Mouse (Mus musculus) midbrain, embryonic 15.5 days (tissue): ENCODE data around the gene Tcte2. TPM values are rescaled to one million over a fixed set of nuclear protein-coding genes. Genes with fewer than 3 reads are reported as not detected.
A peak's percentile ranks its signal among the peaks of the same experiment; 100 is the strongest.

Source experiments
- ATAC-seq: fragments of 200-750 bp; cut with Nextera tagmentation; replicated peaks from 2 replicates; pipeline ENCODE4 v1.8.0; 2017; ENCODE audit warnings: moderate TSS enrichment
- H3K27ac ChIP-seq: fragments of 300-500 bp; sonication (generic); 2 replicates; pipeline ENCODE4 v1.5.1; 2015; ENCODE audit warnings: mild to moderate bottlenecking, inconsistent platforms
- H3K27me3 ChIP-seq: fragments of 300-500 bp; sonication (generic); replicated peaks from 2 replicates; pipeline ENCODE4 v1.6.1; 2015; ENCODE audit warnings: inconsistent platforms
- H3K36me3 ChIP-seq: fragments of 300-500 bp; sonication (generic); replicated peaks from 2 replicates; pipeline ENCODE4 v1.6.1; 2015; ENCODE audit warnings: inconsistent platforms
- H3K4me1 ChIP-seq: fragments of 300-500 bp; sonication (generic); 2 replicates; pipeline ENCODE4 v1.6.1; 2015; ENCODE audit warnings: inconsistent platforms
- H3K4me2 ChIP-seq: fragments of 300-500 bp; sonication (generic); 2 replicates; pipeline ENCODE4 v1.6.1; 2015; ENCODE audit warnings: inconsistent platforms, mild to moderate bottlenecking, moderate library complexity
- H3K4me3 ChIP-seq: fragments of 300-500 bp; sonication (generic); 2 replicates; pipeline ENCODE4 v1.5.1; 2015; ENCODE audit warnings: mild to moderate bottlenecking, inconsistent platforms
- H3K9ac ChIP-seq: fragments of 300-500 bp; sonication (generic); 2 replicates; pipeline ENCODE4 v1.6.1; 2015; ENCODE audit warnings: mild to moderate bottlenecking, inconsistent platforms
- H3K9me3 ChIP-seq: fragments of 300-500 bp; sonication (generic); 2 replicates; pipeline ENCODE4 v1.6.1; 2016; ENCODE audit warnings: inconsistent platforms
- WGBS: fragments of 180-500 bp; shearing (Covaris S2); methylation state at CpG from one replicate; pipeline ENCODE4 v1.1.7; 2015; ENCODE audit warnings: mixed read lengths; 5-methylcytosine and 5-hydroxymethylcytosine counted together
- polyA plus RNA-seq: library from polyadenylated mRNA; unstranded; fragments of >200 nt; fragmentation: Nextera tagmentation; extraction: Ambion mirVana; gene quantifications from 2 replicates; pipeline ENCODE4 v1.2.1, GENCODE M21; 2015

The Tcte2 gene
- polyA plus RNA-seq, 1 experiment from 2014 or later, result 22.8 TPM

DNA sequence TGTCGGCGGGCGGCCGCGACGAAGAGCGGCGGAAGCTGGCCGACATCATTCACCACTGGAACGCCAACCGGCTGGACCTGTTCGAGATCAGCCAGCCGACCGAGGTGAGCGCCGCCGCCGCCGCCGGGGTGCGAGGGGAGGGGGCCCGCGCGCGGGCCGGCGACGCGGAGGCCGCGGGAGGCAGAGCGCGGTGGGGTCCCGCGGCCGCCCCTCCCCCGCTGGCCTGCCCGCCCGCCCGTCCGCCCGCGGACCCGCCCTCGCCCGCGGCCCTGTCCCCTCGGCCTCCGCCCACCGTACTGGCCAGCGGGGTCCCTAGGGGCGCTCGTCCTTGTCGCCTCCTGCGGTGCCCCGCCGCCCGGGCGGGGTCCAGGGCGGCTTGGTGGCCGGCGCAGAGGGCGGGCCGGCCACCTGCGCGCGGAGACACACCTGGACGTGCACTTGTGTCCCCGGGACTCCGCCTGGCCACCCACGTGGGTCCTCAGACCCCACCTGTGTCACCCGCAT, 898 bp downstream of the Tcte2 start:
- H3K27ac ChIP-seq, result peak overlapping the region; percentile 100
- no peaks in the 10 kb centered on the region for H3K36me3 ChIP-seq
- no peaks in the 10 kb centered on the region for H3K27me3 ChIP-seq
- H3K9me3 ChIP-seq, result no peaks in the 10 kb centered on the region
- peak overlapping the region; percentile 96 for H3K9ac ChIP-seq
- H3K4me1 ChIP-seq, result peaks cover 41% of the 10 kb centered on the region
- peak overlapping the region; percentile 96 for H3K4me3 ChIP-seq
- under 1% methylated on average over 45 of the region's 72 CpGs for WGBS
- H3K4me2 ChIP-seq, result peak overlapping the region; percentile 78
- ATAC-seq, result peak; percentile 68

DNA sequence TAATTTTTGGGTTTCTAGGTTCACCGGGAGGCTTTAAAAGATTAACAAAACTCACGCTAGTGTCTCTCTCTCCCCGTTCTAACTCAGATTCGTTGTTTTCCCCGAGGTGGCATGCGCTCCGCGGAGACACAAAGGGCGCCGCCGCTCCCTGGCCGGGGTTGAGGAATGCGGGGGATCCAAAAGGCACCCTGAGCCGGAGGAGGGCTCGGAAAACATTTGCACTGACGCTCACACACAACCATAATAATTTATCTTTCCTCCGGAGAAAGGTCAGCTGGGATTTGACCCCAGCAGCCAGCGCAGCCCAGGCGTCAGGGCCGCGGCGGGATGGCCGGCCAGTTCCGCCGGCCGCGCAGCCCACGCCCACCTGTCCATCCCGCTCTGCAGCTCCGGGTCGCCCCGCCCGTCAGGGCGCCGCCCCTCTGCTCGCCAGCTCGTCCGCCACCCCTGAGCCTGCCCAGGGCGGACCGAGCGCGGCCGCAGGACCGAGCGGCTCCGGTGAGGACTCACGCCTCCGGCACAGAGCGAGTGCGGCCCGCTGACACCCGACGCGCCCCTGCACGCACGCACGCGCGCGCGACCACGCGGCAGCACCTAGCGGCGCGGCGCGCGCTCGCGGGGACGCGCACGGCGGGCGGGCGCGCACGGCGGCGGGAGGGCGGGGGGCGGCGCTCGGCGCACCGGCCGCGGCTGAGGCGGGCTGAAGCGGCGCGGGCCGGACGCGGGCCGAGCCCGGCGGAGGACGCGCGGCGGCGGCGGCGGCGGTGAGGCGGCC, 1.6 kb downstream of the Tcte2 start, which contains the start of gene Afdn:
Afdn (plus strand) TSS at position 687 of the 775 bp plus-strand sequence.
- ATAC-seq, result peak; percentile 92
- no peaks in the 10 kb centered on the region for H3K9me3 ChIP-seq
- H3K27me3 ChIP-seq, result no peaks in the 10 kb centered on the region
- peak within 1 kb of the TSS; percentile 96 for H3K9ac ChIP-seq
- H3K4me2 ChIP-seq, result peak within 1 kb of the TSS; percentile 78
- H3K4me1 ChIP-seq, result peaks cover 41% of the 10 kb centered on the region
- peak within 1 kb of the TSS; percentile 96 for H3K4me3 ChIP-seq
- no peaks in the 10 kb centered on the region for H3K36me3 ChIP-seq
- WGBS, result 1% methylated on average over 90 of the region's 108 CpGs
- H3K27ac ChIP-seq, result peak within 1 kb of the TSS; percentile 100

DNA sequence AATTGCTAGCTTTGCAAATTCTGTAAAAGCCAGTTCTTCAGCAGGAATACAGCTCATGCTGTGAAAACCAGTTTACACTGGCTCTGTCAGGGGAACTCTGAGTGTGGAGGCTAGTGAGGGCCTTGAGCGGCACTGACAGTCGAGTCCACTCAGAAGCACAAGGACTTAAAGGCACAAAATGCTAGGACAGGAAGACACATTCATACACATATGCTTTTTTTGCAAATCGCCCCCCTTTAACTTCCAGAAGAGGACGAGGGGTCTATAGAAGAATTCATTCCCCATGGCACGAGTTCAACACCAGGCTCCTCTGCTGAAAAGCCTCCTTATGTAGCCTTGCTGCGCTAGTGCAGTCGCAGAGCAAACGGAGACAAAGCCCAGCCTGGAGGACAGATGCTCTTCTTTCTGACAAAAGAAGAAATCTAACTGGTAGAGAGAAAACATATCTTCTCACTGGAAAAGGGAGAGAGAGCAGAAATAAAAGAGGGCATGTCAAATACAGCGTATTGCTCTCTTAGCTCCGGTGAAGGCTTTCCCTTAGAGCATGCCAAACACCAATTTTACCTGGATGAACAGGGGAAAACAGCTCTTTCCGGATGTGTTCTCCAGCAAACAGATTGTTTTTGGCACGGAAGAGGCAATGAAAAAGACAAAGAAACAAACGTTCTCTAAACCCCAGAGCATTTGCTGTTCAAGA, 2.3 kb downstream of the Tcte2 start:
- H3K27ac ChIP-seq, result peak overlapping the region; percentile 100
- 4% methylated on average over 13 of the region's 13 CpGs for WGBS
- no peaks in the 10 kb centered on the region for H3K27me3 ChIP-seq
- H3K9ac ChIP-seq, result peak overlapping the region; percentile 96
- peak overlapping the region; percentile 96 for H3K4me3 ChIP-seq
- ATAC-seq, result no peak; the same call in 1 of the 2 replicates
- peak overlapping the region; percentile 78 for H3K4me2 ChIP-seq
- H3K36me3 ChIP-seq, result no peaks in the 10 kb centered on the region
- H3K9me3 ChIP-seq, result no peaks in the 10 kb centered on the region
- H3K4me1 ChIP-seq, result peaks cover 37% of the 10 kb centered on the region

DNA sequence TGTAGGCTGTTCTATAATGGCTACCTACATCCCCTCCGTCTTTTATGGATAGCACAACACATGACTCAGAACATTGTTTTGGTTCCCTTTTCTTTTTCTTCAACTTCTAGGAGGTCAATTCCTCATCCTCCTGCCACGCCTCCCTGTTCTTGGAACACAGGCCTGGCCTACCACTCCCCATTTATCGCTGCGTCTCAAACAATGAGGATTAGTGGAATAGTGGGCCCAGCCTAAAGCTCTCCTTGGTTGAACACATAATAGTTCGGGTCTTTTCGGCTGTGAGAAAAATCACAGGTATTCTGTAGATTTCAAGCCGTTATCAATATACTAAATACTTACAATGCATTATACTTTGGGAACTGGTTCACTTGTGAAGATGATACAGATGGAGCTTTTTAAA, 3.0 kb downstream of the Tcte2 start:
- H3K27ac ChIP-seq, result peak overlapping the region; percentile 100
- no peaks in the 10 kb centered on the region for H3K9me3 ChIP-seq
- peak overlapping the region; percentile 78 for H3K4me2 ChIP-seq
- WGBS, result 18% methylated on average over 7 of the region's 7 CpGs
- no peaks in the 10 kb centered on the region for H3K27me3 ChIP-seq
- H3K9ac ChIP-seq, result peak overlapping the region; percentile 96
- H3K36me3 ChIP-seq, result no peaks in the 10 kb centered on the region
- H3K4me3 ChIP-seq, result peak overlapping the region; percentile 96
- peaks cover 34% of the 10 kb centered on the region for H3K4me1 ChIP-seq
- ATAC-seq, result no peak

DNA sequence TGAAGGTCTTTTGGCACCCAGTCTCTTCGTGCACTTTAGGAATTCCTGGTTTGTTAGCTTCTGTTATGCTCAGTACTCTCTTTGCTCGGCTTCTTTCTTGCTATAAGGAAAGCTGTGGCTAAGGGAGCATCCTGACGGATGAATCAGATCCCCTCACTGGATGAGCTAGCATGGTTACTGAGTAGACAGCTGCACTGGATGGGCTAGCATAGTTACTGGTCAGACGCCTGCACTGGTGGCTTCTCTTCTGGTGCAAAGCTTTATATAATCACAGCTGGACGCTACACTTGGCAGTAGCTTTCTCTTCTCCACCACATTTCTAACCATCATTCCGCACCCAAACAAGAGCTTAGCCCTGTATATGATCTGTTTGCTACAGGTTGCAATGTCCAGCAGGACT, 6.7 kb downstream of the Tcte2 start:
- Histone ChIP-seq H3K27ac (no peak overlapping the region), H3K36me3 (no peaks in the 10 kb centered on the region), H3K9me3 (no peaks in the 10 kb centered on the region), H3K27me3 (no peaks in the 10 kb centered on the region), H3K4me2 (no peak overlapping the region), H3K4me3 (no peak overlapping the region), H3K9ac (no peak overlapping the region), H3K4me1 (peaks cover 30% of the 10 kb centered on the region)
- no peak for ATAC-seq
- 75% methylated on average over 6 of the region's 6 CpGs for WGBS

DNA sequence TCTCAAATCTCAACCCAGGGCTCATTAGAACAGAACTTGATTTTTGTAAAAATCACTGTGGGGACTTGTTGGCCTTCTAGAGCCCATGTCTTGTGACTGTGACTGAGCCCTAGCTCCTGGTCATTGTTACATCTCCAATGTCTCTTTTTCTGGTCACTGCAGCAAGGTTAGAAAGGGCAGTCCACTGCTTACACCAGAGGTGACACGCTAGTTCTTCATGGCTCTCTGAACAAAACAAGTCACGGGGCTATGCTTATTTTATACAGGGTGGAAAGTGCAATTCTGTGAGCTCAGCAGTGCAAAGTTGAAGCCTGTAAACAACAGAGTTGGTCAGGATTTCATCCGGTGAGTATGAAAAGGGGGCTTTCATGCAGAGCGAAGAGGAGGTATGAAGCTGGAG, 7.7 kb downstream of the Tcte2 start:
- no peak overlapping the region for H3K4me2 ChIP-seq

DNA sequence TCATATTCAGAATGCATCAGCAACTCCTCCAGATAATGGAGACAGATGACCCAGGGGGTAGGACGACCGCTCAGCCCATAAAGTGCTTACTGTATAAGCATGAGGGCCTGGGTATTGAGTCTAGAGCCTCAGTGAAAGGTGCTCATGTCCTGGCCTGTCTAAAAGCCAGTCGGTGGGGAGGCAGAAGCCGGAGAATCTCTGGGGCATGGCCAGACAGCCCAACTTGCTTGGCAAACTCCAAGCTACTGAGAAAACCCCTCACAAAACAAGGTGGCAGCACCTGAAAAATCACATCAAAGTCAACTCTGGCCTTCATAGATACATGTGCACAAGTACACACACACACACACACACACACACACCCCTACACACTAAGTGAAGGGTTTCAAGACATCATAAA, 12.6 kb downstream of the Tcte2 start:
- ATAC-seq, result no peak
- no peak overlapping the region for H3K9ac ChIP-seq
- H3K4me1 ChIP-seq, result peaks cover 24% of the 10 kb centered on the region
- no peaks in the 10 kb centered on the region for H3K9me3 ChIP-seq
- no peak overlapping the region for H3K27ac ChIP-seq
- no peaks in the 10 kb centered on the region for H3K36me3 ChIP-seq
- H3K4me2 ChIP-seq, result no peak overlapping the region
- H3K4me3 ChIP-seq, result no peak overlapping the region
- H3K27me3 ChIP-seq, result no peaks in the 10 kb centered on the region
- WGBS, result 92% methylated on average over 4 of the region's 4 CpGs

More for the DNA sequence above, 7.7 kb downstream of the Tcte2 start:
- Histone ChIP-seq H3K27me3 (no peaks in the 10 kb centered on the region), H3K9ac (no peak overlapping the region), H3K9me3 (no peaks in the 10 kb centered on the region), H3K4me1 (peaks cover 33% of the 10 kb centered on the region), H3K36me3 (no peaks in the 10 kb centered on the region), H3K27ac (no peak overlapping the region), H3K4me3 (no peak overlapping the region)
- ATAC-seq, result no peak
- WGBS, result 72% methylated on average over 4 of the region's 4 CpGs

DNA sequence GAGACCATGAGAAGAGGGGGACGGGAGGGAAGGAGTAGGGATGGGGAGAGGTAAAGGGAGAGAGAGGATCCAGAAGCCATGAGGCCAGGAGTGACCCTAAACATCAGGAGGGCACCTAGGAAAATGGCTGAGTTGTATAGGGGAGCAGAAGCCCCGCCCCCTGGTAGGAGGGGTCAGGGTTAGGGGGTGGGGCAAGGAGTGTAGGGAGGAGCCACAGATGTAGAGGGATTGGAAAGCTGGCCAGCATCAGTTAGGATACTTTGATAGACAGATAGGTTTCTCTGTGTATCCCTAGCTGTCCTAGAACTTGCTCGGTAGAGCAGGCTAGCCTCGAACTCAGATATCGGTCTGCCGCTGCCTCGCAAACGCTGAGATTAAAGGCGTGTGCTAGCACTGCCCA, 13.9 kb downstream of the Tcte2 start:
- no peaks in the 10 kb centered on the region for H3K9me3 ChIP-seq
- 89% methylated on average over 9 of the region's 9 CpGs for WGBS
- no peaks in the 10 kb centered on the region for H3K27me3 ChIP-seq
- ATAC-seq, result no peak
- H3K9ac ChIP-seq, result no peak overlapping the region
- no peak overlapping the region for H3K27ac ChIP-seq
- peaks cover 36% of the 10 kb centered on the region for H3K4me1 ChIP-seq
- no peak overlapping the region for H3K4me2 ChIP-seq
- no peak overlapping the region for H3K4me3 ChIP-seq
- H3K36me3 ChIP-seq, result no peaks in the 10 kb centered on the region

DNA sequence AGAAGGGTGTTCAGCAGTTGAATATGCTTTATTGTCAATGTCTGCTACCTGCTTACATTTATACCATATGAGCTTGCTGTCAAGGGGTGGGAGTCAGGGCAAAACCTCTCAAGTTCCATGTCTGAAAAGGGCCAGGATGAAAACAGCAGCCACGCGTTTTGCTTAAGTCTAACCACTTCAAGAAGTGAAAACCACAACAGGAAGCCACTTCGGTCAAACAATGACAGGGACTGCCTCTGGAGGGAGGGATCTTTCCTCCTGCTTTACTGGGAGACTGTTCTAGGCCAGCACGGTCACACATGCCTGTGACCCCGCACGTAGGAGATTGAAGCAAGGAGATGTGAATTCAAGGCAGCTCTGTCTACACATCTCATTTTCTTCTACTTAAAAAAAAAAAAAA, 15.3 kb downstream of the Tcte2 start:
- no peak overlapping the region for H3K4me2 ChIP-seq
- H3K4me1 ChIP-seq, result peaks cover 36% of the 10 kb centered on the region
- no peaks in the 10 kb centered on the region for H3K27me3 ChIP-seq
- H3K4me3 ChIP-seq, result no peak overlapping the region
- no peaks in the 10 kb centered on the region for H3K9me3 ChIP-seq
- H3K9ac ChIP-seq, result no peak overlapping the region
- WGBS, result 71% methylated on average over 6 of the region's 6 CpGs
- no peak for ATAC-seq
- H3K27ac ChIP-seq, result no peak overlapping the region
- H3K36me3 ChIP-seq, result no peaks in the 10 kb centered on the region

DNA sequence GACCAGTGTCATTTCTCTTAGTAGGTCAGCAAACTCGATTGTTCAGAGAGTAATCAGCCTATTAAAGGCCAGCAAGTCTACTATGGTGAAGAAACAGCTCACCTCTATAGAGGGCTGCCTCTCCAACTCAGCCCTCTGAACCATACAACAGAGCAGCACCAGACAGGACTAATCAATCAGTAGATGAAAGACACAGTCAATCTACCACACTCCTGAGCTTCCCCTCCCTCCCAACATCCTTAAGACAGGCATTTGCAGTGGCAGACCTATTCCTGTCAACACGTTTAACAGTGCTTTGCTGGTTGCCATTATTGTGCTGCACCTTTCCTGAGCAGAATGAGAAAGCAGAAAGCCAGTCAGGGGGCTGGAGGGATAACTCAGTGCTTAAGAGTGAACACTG, 16.3 kb downstream of the Tcte2 start:
- ATAC-seq, result peak; percentile 82
- Histone ChIP-seq H3K36me3 (no peaks in the 10 kb centered on the region), H3K9ac (no peak overlapping the region), H3K27ac (peak overlapping the region; percentile 64), H3K27me3 (no peaks in the 10 kb centered on the region), H3K4me3 (no peak overlapping the region), H3K4me1 (peaks cover 32% of the 10 kb centered on the region), H3K9me3 (no peaks in the 10 kb centered on the region), H3K4me2 (peak overlapping the region; percentile 16; the same call in 1 of the 2 replicates)
- 46% methylated on average over 2 of the region's 2 CpGs for WGBS

DNA sequence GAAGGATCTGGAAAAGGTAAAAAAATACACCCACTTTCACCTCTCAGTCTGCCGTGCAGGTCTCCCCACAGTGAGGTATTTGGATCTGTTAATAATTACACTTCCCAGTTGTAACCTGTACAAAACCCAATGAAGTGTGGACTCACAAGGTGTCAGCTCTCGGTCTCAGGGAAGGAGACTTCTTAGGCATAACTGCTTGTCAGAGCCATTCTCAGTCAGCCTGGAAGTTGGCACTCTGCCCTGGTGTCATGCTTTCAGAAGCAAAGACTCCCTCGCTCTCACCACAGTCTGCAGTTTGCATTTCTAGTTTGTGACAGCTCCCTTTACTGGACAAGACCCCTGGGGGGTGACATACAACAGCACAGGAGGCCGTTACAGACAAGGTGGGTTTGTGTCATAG, 16.8 kb downstream of the Tcte2 start:
- Histone ChIP-seq H3K9me3 (no peaks in the 10 kb centered on the region), H3K9ac (no peak overlapping the region), H3K4me3 (no peak overlapping the region), H3K36me3 (no peaks in the 10 kb centered on the region), H3K4me1 (peaks cover 27% of the 10 kb centered on the region), H3K4me2 (no peak overlapping the region), H3K27ac (no peak overlapping the region), H3K27me3 (no peaks in the 10 kb centered on the region)
- WGBS, result 51% methylated on average over 4 of the region's 4 CpGs
- no peak for ATAC-seq

DNA sequence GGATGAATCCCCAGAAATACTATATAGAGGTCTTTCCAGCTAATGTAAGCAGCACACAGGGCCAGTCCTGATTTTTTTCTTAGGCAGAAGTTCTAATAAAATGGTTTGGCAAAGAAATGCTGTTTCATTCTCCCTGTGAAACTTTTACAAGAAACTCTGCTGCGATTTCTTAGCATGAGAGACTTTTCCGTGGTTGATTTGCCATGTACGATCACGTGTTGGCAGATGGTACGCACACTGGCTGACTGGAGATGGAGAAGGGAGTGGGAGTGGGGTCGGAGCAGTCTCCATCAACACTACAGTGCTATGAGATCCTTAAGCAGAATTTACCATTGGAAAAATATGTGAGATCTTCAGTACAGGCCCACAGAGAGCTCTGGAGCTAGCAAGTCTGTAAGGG, 17.4 kb downstream of the Tcte2 start:
- Histone ChIP-seq H3K9ac (no peak overlapping the region), H3K27me3 (no peaks in the 10 kb centered on the region), H3K4me2 (no peak overlapping the region), H3K4me3 (no peak overlapping the region), H3K9me3 (no peaks in the 10 kb centered on the region), H3K36me3 (no peaks in the 10 kb centered on the region), H3K4me1 (peaks cover 24% of the 10 kb centered on the region), H3K27ac (peak overlapping the region; percentile 13; the same call in 1 of the 2 replicates)
- ATAC-seq, result no peak
- WGBS, result 84% methylated on average over 6 of the region's 6 CpGs
